Mouse (Mus musculus) right cerebral cortex, adult 18-20 months (tissue): ENCODE data around the gene 9830107B12Rik.

Experiments
- DNase-seq: peaks from one replicate; pipeline ENCODE4 v3.0.0; 2022; ENCODE audit warnings: mixed read lengths

The 9830107B12Rik gene

GRCm38 (mm10) chr17:48094820-48095680 lies 51.0 kb downstream of the 9830107B12Rik start:
- DNase-seq = no peak

- DNase-seq = no peak
Measured at GRCm38 (mm10) chr17:48093286-48093817, 52.7 kb downstream of the 9830107B12Rik start.

GRCm38 (mm10) chr17:48090305-48090704 lies 55.8 kb downstream of the 9830107B12Rik start:
- DNase-seq = no peak

GRCm38 (mm10) chr17:48089446-48089845 lies 56.6 kb downstream of the 9830107B12Rik start:
- DNase-seq = no peak

- DNase-seq = no peak
Measured at GRCm38 (mm10) chr17:48089019-48089418, 57.0 kb downstream of the 9830107B12Rik start, which contains the start of gene 1700067P10Rik. Gene 1700067P10Rik (plus strand): TSS chr17:48089319.

GRCm38 (mm10) chr17:48080626-48081025 lies 65.4 kb downstream of the 9830107B12Rik start:
- no peak for DNase-seq
